Mouse (Mus musculus) testis, adult 2 months (tissue): ENCODE measurements around the gene Gm45140.

Source experiments
- CTCF ChIP-seq: fragments of 200-500 bp; IDR thresholded peaks from 2 replicates; pipeline ENCODE4 v1.5.1; 2012; ENCODE audit warnings: low read depth, mild to moderate bottlenecking, inconsistent platforms, low read length, moderate library complexity; ENCODE audit not compliant: control insufficient read depth, insufficient read depth, insufficient replicate concordance
- POLR2A ChIP-seq: fragments of 200-500 bp; IDR thresholded peaks from 2 replicates; pipeline ENCODE4 v1.6.1; 2012; ENCODE audit warnings: low read depth, mild to moderate bottlenecking, inconsistent platforms, low read length, moderate library complexity; ENCODE audit not compliant: control insufficient read depth

- TF ChIP-seq CTCF: no peak
- no peak for TF ChIP-seq POLR2A
Observed at GRCm38 (mm10) chr6:87871240-87871639, 35.6 kb upstream of the Gm45140 start.
